Mouse (Mus musculus): ENCODE data around the gene Adarb1.

GRCm38 (mm10) chr10:77273798-77274197 lies 144.3 kb downstream of the Adarb1 start:
- TF ChIP-seq CTCF (IDR thresholded peaks at IDR 0.05; ENCODE audit: borderline replicate concordance, insufficient read depth, low read depth, low read length) (no peak), POLR2A (IDR thresholded peaks at IDR 0.05; ENCODE audit: borderline replicate concordance, insufficient read depth, low read length) (no peak)
